Mouse (Mus musculus): Measurements from ENCODE around the gene Nprl2.
A peak's percentile ranks its signal among the peaks of the same experiment; 100 is the strongest.

The Nprl2 gene

GRCm38 (mm10) chr9:107534408-107535202 is 7.4 kb upstream of the Nprl2 start:
- DNase-seq: peak; percentile 48

GRCm38 (mm10) chr9:107538231-107538630 is 3.8 kb upstream of the Nprl2 start:
- no peak for DNase-seq

GRCm38 (mm10) chr9:107538711-107539110 is 3.3 kb upstream of the Nprl2 start:
- no peak for DNase-seq

GRCm38 (mm10) chr9:107539940-107540339 is 2.1 kb upstream of the Nprl2 start:
- no peak for DNase-seq

- DNase-seq: no peak
Measured at GRCm38 (mm10) chr9:107540420-107540819, 1.6 kb upstream of the Nprl2 start.

GRCm38 (mm10) chr9:107541005-107541404 is 1.0 kb upstream of the Nprl2 start:
- DNase-seq: no peak

- DNase-seq: no peak
Measured at GRCm38 (mm10) chr9:107542352-107542686, 293 bp downstream of the Nprl2 start.

GRCm38 (mm10) chr9:107542721-107543120 is 695 bp downstream of the Nprl2 start:
- DNase-seq: no peak

GRCm38 (mm10) chr9:107543299-107543698 is 1.3 kb downstream of the Nprl2 start:
- DNase-seq: no peak

GRCm38 (mm10) chr9:107544196-107544700 is 2.2 kb downstream of the Nprl2 start:
- DNase-seq: no peak

- DNase-seq: no peak
Measured at GRCm38 (mm10) chr9:107544729-107545128, 2.7 kb downstream of the Nprl2 start.

GRCm38 (mm10) chr9:107545199-107545598 is 3.2 kb downstream of the Nprl2 start:
- DNase-seq: no peak

GRCm38 (mm10) chr9:107545602-107546001 is 3.6 kb downstream of the Nprl2 start:
- DNase-seq: peak; percentile 88

GRCm38 (mm10) chr9:107547026-107547425 is 5.0 kb downstream of the Nprl2 start, which contains the start of gene Zmynd10:
Zmynd10 (plus strand) TSS chr9:107547298.
- DNase-seq: peak; percentile 95

GRCm38 (mm10) chr9:107547957-107548356 is 5.9 kb downstream of the Nprl2 start:
- no peak for DNase-seq

GRCm38 (mm10) chr9:107548820-107549219 is 6.8 kb downstream of the Nprl2 start:
- DNase-seq: no peak

GRCm38 (mm10) chr9:107549297-107550074 is 7.5 kb downstream of the Nprl2 start:
- no peak for DNase-seq

GRCm38 (mm10) chr9:107550491-107551116 is 8.6 kb downstream of the Nprl2 start:
- peak; percentile 44 for DNase-seq

- peak; percentile 82 for DNase-seq
Measured at GRCm38 (mm10) chr9:107551117-107551889, 9.3 kb downstream of the Nprl2 start, which contains the start of gene Rassf1. Rassf1 (plus strand) TSS chr9:107551555.

GRCm38 (mm10) chr9:107551890-107552355 is 9.9 kb downstream of the Nprl2 start:
- no peak for DNase-seq

- DNase-seq: no peak
Measured at GRCm38 (mm10) chr9:107552690-107553393, 10.8 kb downstream of the Nprl2 start.

Data from lung, postnatal 10 days (tissue).